Mouse (Mus musculus): ENCODE measurements around the gene Mrpl49. TPM values are rescaled to one million over a fixed set of nuclear protein-coding genes. Genes with fewer than 3 reads are reported as not detected.

The Mrpl49 gene
- polyA plus RNA-seq, 1 experiment from 2014 or later: 82.5 TPM

DNA sequence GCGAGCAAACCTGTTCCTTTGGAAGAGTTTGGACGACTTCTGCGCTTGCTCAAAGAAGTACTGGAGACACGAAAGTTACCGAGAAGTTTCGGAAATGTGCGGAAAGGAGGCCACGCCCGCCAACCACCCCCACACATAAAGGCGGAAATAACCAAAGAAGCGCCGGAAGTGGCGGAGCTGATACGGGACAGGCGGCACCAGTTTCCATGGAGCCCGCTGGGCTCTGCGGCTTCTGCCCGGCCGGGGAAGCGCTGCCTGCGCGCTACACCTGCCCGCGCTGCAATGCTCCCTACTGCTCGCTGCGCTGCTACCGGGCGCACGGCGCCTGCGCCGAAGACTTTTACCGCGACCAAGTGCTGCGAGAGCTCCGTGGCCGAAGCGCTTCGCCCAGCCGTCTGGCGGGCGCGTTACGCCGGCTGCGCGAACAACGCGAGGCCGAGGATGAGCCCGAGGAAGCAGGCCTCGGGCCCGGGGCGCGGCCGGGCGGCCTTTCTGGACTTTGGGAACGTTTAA is 3.5 kb upstream of the Mrpl49 start, which contains the start of gene Znhit2:
Znhit2 (plus strand) TSS at position 172 of the 513 bp plus-strand sequence.
- WGBS: under 1% methylated on average over 54 of the region's 58 CpGs
- no peaks in the 10 kb centered on the region for H3K27me3 ChIP-seq (replicated peaks; ENCODE audit: control insufficient read depth, insufficient read depth, low read length)
- ATAC-seq (replicated peaks; ENCODE audit: low FRiP score, low TSS enrichment, low read depth): peak; percentile 53

DNA sequence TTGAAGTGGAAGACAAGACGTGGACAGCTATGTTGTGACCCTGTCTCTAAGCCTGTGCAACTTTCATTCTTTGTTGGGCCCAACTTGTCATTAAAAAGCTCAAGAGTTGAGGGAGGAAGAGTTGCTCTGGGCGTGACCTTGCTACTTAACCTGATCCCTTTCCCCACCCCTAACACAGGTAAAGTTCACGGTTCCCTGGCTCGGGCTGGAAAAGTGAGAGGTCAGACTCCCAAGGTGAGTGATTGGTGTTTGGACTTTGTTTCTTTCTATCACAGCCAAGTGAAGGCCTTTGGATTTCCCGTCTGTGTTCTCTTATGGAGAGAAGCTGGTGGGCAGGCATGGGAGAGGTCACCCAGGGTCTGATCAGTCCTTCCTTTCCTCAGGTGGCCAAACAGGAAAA is 1.4 kb upstream of the Mrpl49 start:
- no peaks in the 10 kb centered on the region for H3K9me3 ChIP-seq (ENCODE audit: control insufficient read depth, low read length)
- H3K27me3 ChIP-seq (replicated peaks; ENCODE audit: control insufficient read depth, insufficient read depth, low read length): no peaks in the 10 kb centered on the region
- ATAC-seq (replicated peaks; ENCODE audit: low FRiP score, low TSS enrichment, low read depth) (no peak), DNase-seq (ENCODE audit: low spot score) (no peak)
- H3K4me2 ChIP-seq (ENCODE audit: low read length): peak overlapping the region; percentile 94
- peaks cover 41% of the 10 kb centered on the region for H3K36me3 ChIP-seq (ENCODE audit: control insufficient read depth, insufficient read depth, low read length)
- H3K27ac ChIP-seq (ENCODE audit: low read depth): no peak overlapping the region
- 80% methylated on average over 5 of the region's 5 CpGs for WGBS
- H3K4me3 ChIP-seq (ENCODE audit: low read depth, low read length): peak overlapping the region; percentile 92
- H3K4me1 ChIP-seq (replicated peaks; ENCODE audit: control insufficient read depth, insufficient read depth, low read length): peaks cover 28% of the 10 kb centered on the region
- H3K9ac ChIP-seq (ENCODE audit: low read length): peak overlapping the region; percentile 90

More for the DNA sequence above, 3.5 kb upstream of the Mrpl49 start, which contains the start of gene Znhit2:
- Histone ChIP-seq H3K27ac (ENCODE audit: low read depth) (peak within 1 kb of the TSS; percentile 81), H3K4me1 (replicated peaks; ENCODE audit: control insufficient read depth, insufficient read depth, low read length) (peaks cover 27% of the 10 kb centered on the region), H3K9ac (ENCODE audit: low read length) (peak within 1 kb of the TSS; percentile 81), H3K9me3 (ENCODE audit: control insufficient read depth, low read length) (no peaks in the 10 kb centered on the region), H3K4me3 (ENCODE audit: low read depth, low read length) (peak within 1 kb of the TSS; percentile 68), H3K36me3 (ENCODE audit: control insufficient read depth, insufficient read depth, low read length) (peaks cover 20% of the 10 kb centered on the region), H3K4me2 (ENCODE audit: low read length) (peak within 1 kb of the TSS; percentile 99)
- DNase-seq (ENCODE audit: low spot score): peak; percentile 92

DNA sequence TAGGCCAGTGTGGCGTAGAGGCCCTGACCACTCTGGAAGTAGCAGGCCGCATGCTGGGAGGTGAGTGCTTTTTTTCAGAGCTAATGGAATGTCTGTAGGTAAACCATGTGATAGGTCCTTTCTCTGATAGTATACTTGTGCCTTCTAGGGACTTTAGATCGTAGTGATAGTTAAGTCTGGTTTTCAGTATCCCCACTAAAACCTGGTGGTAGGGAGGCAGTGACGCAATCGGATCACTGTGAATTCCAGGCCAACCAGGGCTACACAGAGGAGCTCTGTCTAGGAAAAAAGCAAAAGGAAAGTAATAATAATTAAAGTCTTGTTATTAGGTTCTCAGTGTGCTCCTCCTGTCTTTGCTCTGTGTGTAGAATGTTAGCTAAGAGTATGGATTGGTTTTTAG is 928 bp upstream of the Mrpl49 start:
- peaks cover 46% of the 10 kb centered on the region for H3K36me3 ChIP-seq (ENCODE audit: control insufficient read depth, insufficient read depth, low read length)
- peak overlapping the region; percentile 90 for H3K9ac ChIP-seq (ENCODE audit: low read length)
- H3K4me2 ChIP-seq (ENCODE audit: low read length): peak overlapping the region; percentile 94
- DNase-seq (ENCODE audit: low spot score) (no peak), ATAC-seq (replicated peaks; ENCODE audit: low FRiP score, low TSS enrichment, low read depth) (no peak)
- 28% methylated on average over 5 of the region's 5 CpGs for WGBS
- peaks cover 28% of the 10 kb centered on the region for H3K4me1 ChIP-seq (replicated peaks; ENCODE audit: control insufficient read depth, insufficient read depth, low read length)
- H3K27me3 ChIP-seq (replicated peaks; ENCODE audit: control insufficient read depth, insufficient read depth, low read length): no peaks in the 10 kb centered on the region
- peak overlapping the region; percentile 92 for H3K4me3 ChIP-seq (ENCODE audit: low read depth, low read length)
- peak overlapping the region; percentile 74 for H3K27ac ChIP-seq (ENCODE audit: low read depth)
- H3K9me3 ChIP-seq (ENCODE audit: control insufficient read depth, low read length): no peaks in the 10 kb centered on the region

DNA sequence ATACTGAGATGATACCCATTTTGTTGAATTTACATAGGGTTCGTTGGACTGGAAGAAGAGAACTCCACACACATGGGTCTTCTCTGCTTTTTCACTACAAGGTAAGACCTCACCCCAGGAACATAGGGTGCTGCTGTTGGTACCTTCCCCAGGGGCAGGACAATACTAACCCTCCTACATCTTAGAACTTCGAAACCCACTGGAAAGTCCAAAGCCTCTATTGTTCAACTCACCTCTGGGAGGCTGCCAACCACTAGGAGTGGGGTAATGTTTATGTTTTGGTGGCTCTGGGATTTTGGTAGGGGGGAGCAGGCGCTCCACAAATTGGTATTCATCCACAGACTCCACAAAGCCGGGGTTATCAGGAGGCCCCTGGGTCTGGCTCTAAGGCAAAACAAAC is 889 bp downstream of the Mrpl49 start:
- H3K27me3 ChIP-seq (replicated peaks; ENCODE audit: control insufficient read depth, insufficient read depth, low read length): no peaks in the 10 kb centered on the region
- H3K4me3 ChIP-seq (ENCODE audit: low read depth, low read length): peak overlapping the region; percentile 92
- peaks cover 16% of the 10 kb centered on the region for H3K4me1 ChIP-seq (replicated peaks; ENCODE audit: control insufficient read depth, insufficient read depth, low read length)
- ATAC-seq (replicated peaks; ENCODE audit: low FRiP score, low TSS enrichment, low read depth) (no peak), DNase-seq (ENCODE audit: low spot score) (no peak)
- H3K27ac ChIP-seq (ENCODE audit: low read depth): no peak overlapping the region
- H3K36me3 ChIP-seq (ENCODE audit: control insufficient read depth, insufficient read depth, low read length): peaks cover 64% of the 10 kb centered on the region
- peak overlapping the region; percentile 89 for H3K4me2 ChIP-seq (ENCODE audit: low read length)
- 58% methylated on average over 4 of the region's 4 CpGs for WGBS
- H3K9me3 ChIP-seq (ENCODE audit: control insufficient read depth, low read length): no peaks in the 10 kb centered on the region
- H3K9ac ChIP-seq (ENCODE audit: low read length): peak overlapping the region; percentile 71

DNA sequence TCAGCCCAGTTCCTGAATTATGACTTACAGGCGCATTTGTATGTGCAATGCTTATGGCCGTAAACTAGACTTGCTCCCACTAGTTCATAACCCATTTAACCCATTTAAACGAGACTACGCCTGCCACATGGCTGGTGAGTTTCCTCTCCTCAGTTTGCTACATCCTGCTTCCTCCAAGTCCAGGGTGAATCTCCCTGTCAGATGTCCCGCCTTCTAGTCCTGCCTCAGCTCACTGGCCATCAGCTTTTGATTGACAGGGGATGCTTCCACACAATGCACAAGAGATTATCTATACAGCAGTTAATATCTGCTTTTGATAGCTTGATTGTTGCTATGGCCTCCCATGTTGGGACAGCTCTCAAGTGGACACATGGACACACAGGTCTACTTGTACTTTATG is 3.3 kb downstream of the Mrpl49 start:
- H3K36me3 ChIP-seq (ENCODE audit: control insufficient read depth, insufficient read depth, low read length): peaks cover 81% of the 10 kb centered on the region

DNA sequence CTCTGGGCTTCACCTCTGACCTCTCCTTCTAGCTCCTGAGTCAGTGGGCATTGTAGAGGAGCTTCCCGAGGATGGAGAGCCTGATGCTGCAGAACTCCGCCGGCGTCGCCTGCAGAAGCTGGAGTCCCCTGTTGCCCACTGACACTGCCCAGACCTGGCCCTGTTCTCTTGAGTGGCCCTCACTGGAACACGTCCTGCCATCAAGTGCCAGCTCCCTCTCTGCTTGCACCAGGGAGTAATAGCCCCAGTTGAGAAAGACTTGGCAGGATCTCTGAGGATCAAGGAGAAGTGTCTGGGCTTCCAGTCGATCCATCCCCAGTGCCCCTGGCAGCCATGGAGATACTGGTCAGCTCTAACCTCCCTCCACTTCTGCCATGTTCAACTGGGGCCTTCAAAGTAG is 5.1 kb downstream of the Mrpl49 start:
- WGBS: 82% methylated on average over 7 of the region's 7 CpGs
- DNase-seq (ENCODE audit: low spot score) (no peak), ATAC-seq (replicated peaks; ENCODE audit: low FRiP score, low TSS enrichment, low read depth) (no peak)
- H3K27ac ChIP-seq (ENCODE audit: low read depth): no peak overlapping the region
- H3K27me3 ChIP-seq (replicated peaks; ENCODE audit: control insufficient read depth, insufficient read depth, low read length): no peaks in the 10 kb centered on the region
- H3K4me2 ChIP-seq (ENCODE audit: low read length): no peak overlapping the region
- peaks cover 82% of the 10 kb centered on the region for H3K36me3 ChIP-seq (ENCODE audit: control insufficient read depth, insufficient read depth, low read length)
- no peaks in the 10 kb centered on the region for H3K9me3 ChIP-seq (ENCODE audit: control insufficient read depth, low read length)
- H3K4me1 ChIP-seq (replicated peaks; ENCODE audit: control insufficient read depth, insufficient read depth, low read length): peaks cover 17% of the 10 kb centered on the region
- H3K9ac ChIP-seq (ENCODE audit: low read length): no peak overlapping the region
- no peak overlapping the region for H3K4me3 ChIP-seq (ENCODE audit: low read depth, low read length)

More for the DNA sequence above, 3.3 kb downstream of the Mrpl49 start:
- H3K4me3 ChIP-seq (ENCODE audit: low read depth, low read length): no peak overlapping the region
- H3K27ac ChIP-seq (ENCODE audit: low read depth): no peak overlapping the region
- WGBS: 81% methylated on average over 5 of the region's 5 CpGs
- H3K9me3 ChIP-seq (ENCODE audit: control insufficient read depth, low read length): no peaks in the 10 kb centered on the region
- H3K9ac ChIP-seq (ENCODE audit: low read length): no peak overlapping the region
- no peak for ATAC-seq (replicated peaks; ENCODE audit: low FRiP score, low TSS enrichment, low read depth)
- no peak overlapping the region for H3K4me2 ChIP-seq (ENCODE audit: low read length)
- H3K27me3 ChIP-seq (replicated peaks; ENCODE audit: control insufficient read depth, insufficient read depth, low read length): no peaks in the 10 kb centered on the region
- DNase-seq (ENCODE audit: low spot score): no peak
- H3K4me1 ChIP-seq (replicated peaks; ENCODE audit: control insufficient read depth, insufficient read depth, low read length): peaks cover 16% of the 10 kb centered on the region

DNA sequence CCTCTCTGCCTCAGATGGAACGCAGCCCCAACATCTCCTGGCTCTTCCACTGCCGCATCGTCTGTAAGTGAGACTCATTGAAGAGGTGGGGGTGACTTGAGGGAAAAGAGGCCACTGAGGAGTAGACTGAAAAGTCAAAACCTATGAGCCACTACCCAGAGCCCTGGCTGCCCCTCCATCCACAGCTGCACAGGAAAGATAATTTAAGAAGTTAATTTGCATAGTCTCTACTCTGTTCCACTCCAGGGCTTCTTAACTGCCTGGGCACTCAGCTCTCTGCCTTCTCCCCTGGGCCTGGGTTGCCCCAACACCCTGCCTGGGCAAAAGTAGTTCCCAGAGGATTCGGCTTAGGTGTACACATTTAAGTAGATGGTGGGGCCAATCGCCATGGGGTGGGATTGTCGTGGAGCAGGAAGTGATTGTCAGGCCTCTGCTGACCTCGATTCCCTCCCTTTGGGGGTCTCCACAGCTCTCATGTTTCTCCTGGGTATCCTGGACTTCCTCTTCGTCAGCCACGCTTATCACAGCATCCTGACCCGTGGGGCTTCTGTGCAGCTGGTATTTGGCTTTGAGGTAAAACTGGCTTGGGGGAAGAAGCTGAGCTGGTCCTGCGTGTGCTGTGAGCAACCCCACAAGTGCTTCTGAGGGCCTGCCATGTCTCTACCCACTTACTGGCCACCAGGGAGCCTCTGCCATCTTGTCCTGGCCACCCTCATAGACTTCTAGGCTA is 8.7 kb downstream of the Mrpl49 start:
- no peak overlapping the region for H3K27ac ChIP-seq (ENCODE audit: low read depth)
- H3K4me2 ChIP-seq (ENCODE audit: low read length): no peak overlapping the region
- no peaks in the 10 kb centered on the region for H3K27me3 ChIP-seq (replicated peaks; ENCODE audit: control insufficient read depth, insufficient read depth, low read length)
- H3K9ac ChIP-seq (ENCODE audit: low read length): no peak overlapping the region
- whole genome bisulfite sequencing: 89% methylated on average over 11 of the region's 11 CpGs
- DNase-seq (ENCODE audit: low spot score): no peak
- H3K36me3 ChIP-seq (ENCODE audit: control insufficient read depth, insufficient read depth, low read length): peaks cover 56% of the 10 kb centered on the region
- ATAC-seq (replicated peaks; ENCODE audit: low FRiP score, low TSS enrichment, low read depth): no peak
- H3K9me3 ChIP-seq (ENCODE audit: control insufficient read depth, low read length): no peaks in the 10 kb centered on the region
- H3K4me3 ChIP-seq (ENCODE audit: low read depth, low read length): no peak overlapping the region
- H3K4me1 ChIP-seq (replicated peaks; ENCODE audit: control insufficient read depth, insufficient read depth, low read length): peaks cover 15% of the 10 kb centered on the region

DNA sequence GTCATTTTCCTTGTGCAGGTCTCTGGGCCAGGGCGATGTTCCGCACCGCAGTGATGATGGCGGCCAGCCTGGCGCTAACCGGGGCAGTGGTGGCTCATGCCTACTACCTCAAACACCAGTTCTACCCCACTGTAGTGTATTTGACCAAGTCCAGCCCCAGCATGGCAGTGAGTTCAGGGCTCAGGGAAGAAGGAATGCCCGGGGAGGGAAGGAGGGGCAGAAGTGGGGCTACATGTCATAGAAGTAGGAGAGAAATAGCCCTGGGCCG is 9.8 kb downstream of the Mrpl49 start:
- Histone ChIP-seq H3K4me2 (ENCODE audit: low read length) (peak overlapping the region; percentile 97), H3K36me3 (ENCODE audit: control insufficient read depth, insufficient read depth, low read length) (peaks cover 45% of the 10 kb centered on the region), H3K27me3 (replicated peaks; ENCODE audit: control insufficient read depth, insufficient read depth, low read length) (no peaks in the 10 kb centered on the region), H3K27ac (ENCODE audit: low read depth) (no peak overlapping the region), H3K9me3 (ENCODE audit: control insufficient read depth, low read length) (no peaks in the 10 kb centered on the region), H3K4me3 (ENCODE audit: low read depth, low read length) (peak overlapping the region; percentile 60), H3K4me1 (replicated peaks; ENCODE audit: control insufficient read depth, insufficient read depth, low read length) (peaks cover 15% of the 10 kb centered on the region), H3K9ac (ENCODE audit: low read length) (peak overlapping the region; percentile 81)
- DNase-seq (ENCODE audit: low spot score) (no peak), ATAC-seq (replicated peaks; ENCODE audit: low FRiP score, low TSS enrichment, low read depth) (no peak)
- 76% methylated on average over 8 of the region's 8 CpGs for WGBS
